Mouse (Mus musculus) adrenal gland, postnatal 25 days (tissue): ENCODE results near the gene AI464131. TPM values are rescaled to one million over a fixed set of nuclear protein-coding genes. Genes with fewer than 3 reads are reported as not detected.

Source experiments
- DNase-seq: peaks from one replicate; pipeline ENCODE4 v3.0.0; 2021; ENCODE audit warnings: mixed read lengths
- total RNA-seq: library from RNA; stranded (reverse); gene quantifications from 2 replicates; pipeline ENCODE4 v1.2.3, GENCODE M21; 2021

Gene AI464131
- total RNA-seq, 1 experiment from 2014 or later: 15.4 TPM

DNA sequence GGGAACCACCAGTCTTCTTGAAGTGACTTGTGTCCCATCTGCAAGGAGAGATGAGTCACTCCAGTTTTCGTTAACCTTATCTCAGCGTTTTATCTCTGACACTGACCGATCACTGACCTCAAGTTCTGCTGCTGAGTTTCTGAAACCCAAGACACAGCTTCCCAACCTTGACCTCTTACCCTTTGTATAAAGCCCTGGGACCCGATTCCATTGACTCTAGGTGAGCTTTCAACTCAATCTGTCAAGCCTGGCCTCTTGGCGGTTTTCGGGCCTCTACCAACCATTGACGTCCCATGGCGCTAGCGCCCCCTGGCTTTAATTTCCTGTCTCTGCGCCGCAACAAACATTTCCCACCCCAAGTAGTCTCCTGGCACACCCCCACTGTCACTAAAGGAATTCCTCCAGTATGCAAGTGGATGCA is 2.3 kb upstream of the AI464131 start:
- no peak for DNase-seq

DNA sequence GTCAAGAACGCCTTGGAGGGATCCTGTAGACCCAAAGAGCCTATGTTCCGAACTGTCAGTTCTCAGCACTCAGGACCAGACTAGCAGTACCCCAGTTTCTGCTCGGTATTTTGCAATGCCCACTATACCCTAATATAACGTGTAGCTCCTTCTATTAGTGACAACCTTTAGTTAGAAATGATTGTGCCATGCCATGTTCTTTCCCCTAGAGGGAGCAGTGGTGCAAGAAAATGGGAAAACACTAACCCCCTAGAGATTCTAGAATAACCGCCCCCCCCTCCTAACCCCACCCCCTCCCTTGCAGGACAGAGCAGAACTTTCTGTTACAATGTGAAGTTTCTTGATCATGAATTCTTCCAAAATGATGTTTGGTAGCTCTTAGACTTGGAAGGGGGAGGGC is 1.4 kb upstream of the AI464131 start:
- DNase-seq: no peak

DNA sequence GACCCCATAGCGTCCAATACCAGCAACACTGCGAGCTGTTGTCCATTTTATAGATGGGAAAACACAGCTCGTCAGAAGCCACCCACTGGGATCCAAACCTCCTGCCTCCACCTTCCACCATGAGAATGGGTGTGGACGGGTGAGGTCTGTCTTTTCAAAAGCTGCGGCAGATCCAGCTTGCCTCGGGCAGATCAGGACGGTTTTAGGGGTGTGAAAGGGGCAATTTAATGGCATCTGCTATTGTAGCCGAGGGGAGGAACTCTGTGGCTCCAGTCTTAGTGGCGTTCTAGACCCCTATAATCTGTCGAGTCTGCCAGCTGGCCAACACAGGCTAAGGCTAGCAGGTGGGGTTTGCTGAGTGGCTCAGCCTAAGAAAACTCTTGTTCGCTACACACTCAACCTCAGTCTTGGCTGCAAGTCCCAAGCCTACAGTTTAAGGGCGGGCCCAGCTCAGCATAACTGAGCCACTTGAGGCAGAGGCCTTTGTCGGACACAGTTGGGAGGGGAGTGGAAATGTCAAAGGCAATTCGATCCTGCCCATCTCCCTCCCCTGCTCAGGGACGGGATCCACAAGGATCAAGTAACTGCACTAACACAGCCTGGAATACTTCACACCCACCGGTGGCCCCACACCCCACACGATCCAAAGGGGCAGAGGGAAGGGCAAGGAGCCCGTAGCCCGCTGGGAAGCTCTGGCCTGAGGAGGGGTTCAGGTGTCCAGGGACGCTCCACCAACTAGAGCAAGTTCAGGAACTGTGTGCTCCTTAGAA is 520 bp downstream of the AI464131 start:
- no peak for DNase-seq

DNA sequence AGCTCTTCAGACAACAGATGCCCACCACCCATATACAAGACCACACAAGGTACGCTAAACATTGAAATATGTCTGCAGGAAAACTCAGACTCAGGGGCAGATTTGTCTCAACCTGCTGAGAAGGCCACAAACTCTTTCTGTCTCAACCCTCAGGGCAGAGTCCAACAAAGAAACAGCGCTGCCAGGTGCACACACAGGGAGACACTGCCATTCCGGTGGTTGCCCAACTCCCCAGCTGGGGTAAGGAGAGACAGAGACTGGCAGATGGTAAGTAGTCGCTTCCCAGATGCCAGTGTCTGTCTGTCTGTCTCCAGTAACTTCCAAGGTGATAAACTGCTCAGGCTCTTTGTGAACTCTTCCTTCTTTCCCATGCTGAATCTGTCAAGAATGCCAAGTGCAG is 2.1 kb downstream of the AI464131 start:
- DNase-seq: no peak

DNA sequence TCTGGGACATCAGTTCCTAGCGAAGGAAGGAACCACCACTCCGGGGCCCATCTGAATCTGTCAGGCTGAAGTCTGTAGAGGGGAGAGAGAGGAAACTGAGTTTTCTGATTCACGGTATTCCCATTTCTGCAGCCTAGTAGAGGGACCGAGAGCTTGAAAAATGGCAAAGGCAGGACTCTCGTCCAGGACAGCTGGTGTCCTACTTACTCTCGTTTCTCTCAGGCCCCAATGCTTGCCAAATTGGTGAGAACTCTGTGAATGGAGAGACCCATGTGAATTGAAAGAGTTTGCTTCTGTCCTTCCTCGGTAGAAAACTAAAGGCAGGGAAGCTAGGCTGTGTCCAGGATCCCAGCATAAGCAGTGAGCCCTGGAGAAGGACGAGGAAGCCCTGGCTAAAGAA is 3.3 kb downstream of the AI464131 start:
- DNase-seq: no peak

DNA sequence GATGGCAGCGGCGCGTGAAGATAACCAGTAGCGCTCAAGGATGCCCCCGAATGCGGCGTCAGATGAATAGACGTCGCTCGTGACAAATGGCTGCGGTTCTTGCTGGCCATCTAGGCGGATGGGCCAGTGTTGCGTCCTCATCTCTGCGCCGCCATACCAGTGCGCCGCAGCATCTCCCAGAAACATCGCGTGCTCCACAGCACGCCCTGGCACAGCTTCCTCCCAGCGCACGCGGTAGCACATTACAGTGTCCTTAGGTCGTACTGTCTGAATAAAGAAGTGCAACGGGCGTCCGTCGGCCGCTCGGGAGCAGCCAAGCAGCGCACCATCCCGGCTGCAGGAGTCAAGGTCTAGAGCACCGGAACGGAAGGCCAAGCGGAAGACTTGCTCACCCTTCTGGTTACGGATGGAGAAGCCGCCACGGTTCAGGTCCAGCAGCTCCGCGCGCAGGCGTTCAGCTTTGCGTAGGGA is 3.9 kb downstream of the AI464131 start:
- no peak for DNase-seq

GRCm38 (mm10) chr4:41497995-41498845 is 4.7 kb downstream of the AI464131 start:
- no peak for DNase-seq

DNA sequence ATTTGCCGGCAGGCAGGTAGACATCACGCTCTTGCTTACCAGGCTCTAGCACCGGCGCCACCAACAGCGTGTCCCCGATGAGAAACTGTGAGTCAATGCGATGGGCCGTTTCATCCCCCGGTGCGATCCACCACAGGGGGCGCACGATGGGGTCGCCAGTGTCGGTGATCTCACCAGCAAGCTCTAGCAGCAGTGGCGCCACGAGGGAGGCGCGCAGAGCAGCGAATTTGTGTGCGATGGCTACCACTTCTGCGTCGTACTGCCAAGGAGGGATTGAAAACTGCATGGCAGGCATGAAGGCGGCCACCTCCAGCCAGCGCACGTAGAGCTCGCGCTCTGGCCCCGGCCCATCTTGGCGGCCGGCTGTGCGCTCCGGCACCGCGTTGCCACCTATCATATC is 5.3 kb downstream of the AI464131 start:
- no peak for DNase-seq

DNA sequence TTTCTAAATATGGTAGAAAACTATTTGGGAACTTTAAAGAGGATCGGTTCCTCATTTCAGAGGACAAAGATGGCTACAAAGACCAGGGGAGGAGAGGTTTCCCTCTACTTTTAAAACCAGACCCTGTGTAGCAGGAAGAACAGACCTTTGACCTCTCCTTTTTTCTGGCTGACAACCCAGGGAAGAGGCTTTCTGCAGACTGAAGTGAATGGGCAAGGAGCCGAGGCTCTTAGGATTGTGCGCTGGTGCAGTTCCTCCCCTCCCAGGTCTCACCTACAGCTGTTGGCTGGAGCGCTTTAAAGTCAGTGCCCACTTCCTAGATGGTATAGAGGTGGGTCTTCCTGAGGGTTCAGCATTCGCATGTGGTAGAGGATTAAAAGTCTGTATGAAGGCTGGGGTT is 5.8 kb downstream of the AI464131 start:
- no peak for DNase-seq

GRCm38 (mm10) chr4:41495850-41496249 is 7.0 kb downstream of the AI464131 start:
- no peak for DNase-seq

DNA sequence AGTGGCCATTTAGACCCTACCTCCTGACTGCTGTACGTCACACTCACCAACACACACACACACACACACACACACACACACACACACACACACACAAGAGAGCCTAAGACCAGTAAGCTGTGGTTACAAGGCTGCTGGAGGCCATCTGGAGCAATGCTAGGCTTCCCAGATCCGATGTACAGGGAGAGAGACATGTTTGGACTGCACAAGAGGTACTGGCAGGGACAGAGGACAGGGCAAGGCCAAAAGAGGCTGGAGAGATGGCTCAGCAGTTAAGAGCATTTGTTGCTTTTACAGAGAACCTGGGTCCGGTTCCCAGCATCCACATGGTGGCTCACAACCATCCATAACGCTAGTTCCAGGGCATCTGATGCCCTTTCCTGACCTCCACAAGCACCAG is 7.8 kb downstream of the AI464131 start:
- no peak for DNase-seq

DNA sequence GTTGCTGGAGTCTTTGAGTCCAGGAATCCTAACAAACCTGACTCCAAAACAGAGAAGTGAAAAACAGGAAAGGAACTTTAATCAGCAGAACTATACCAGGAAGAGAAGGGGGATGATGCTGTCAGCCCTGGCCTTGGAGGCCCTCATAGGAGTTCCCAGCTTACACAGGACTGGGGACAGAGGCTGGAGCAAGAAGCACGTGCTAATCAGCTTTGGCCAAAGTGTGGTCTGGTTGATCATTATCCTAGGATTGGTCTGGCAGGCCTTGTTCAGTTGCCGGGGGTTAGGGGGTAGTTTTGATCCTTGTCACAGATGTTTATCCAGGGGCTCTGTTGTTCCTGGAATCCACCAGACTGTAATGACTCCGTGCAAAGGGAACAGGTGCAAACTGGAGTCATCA is 8.5 kb downstream of the AI464131 start:
- no peak for DNase-seq

DNA sequence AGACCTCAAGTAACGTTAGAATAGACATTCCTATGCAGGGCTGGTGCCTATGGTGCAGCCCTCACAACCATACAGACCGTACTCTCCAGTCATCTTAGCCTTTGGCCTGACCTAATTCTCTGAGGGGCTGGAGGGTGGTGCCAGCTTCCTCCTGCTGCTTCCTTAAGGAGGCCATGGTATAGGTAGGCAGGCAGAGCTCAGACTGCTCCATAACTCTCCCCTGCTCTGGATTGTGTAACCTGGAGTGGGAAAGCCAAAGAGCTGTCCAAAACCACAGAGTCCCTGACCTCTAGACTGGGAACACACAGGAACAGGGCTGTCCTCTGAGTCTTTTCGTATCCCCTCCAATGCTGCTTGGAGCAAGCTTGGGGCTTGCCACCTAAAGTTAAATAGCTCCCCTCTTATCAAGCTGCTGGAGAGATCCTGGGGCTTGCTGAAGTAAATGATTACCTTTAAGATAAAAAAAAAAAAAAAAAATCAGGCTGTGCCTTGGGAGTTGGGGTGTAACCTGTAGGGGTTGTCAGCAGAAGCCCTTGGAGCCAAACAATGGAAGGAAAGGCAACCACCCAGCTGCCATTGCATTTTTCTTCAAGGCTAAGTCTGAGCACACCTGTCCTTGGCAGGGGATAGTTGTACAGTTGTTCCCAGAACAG is 9.3 kb downstream of the AI464131 start:
- no peak for DNase-seq

DNA sequence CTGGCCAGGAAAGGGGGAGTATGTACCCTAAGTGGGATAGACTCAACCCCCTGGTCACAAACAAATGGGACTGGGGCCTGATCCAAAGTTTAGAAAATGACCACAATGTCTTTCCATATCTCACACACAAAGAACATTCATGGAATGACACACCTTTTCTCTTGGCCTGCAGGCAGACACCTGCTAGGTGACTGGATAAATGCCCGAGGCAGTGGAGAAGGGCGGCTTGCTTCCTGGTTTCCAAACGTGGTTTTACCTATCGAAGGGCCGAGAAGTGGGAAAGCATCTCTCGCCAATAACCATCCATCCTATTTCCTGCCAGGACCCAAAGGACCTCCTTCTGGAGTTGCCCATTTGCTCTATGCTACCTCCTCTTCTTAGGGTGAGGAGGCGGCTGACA is 9.9 kb downstream of the AI464131 start:
- DNase-seq: no peak

GRCm38 (mm10) chr4:41481601-41482017 is 21.3 kb downstream of the AI464131 start:
- DNase-seq: no peak

- DNase-seq: peak; percentile 36
Measured at GRCm38 (mm10) chr4:41480254-41480653, 22.6 kb downstream of the AI464131 start.

DNA sequence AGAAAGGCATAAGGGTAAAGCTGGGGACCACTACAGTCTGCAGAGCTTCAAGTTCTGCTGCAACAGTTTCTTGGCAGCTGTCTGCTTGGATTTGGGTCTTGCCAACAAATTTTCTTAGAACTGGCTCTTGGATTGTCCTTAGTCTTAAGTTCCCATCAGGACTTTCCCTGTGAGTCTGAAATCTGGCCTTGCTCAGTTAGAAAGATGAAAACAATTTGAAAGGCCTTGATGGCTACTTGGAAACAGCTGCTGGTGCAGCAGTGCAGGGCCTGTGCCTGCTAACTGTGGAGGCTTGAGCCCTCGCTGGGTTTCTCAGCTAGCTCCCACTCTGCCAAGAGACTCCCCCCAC is 23.4 kb downstream of the AI464131 start:
- no peak for DNase-seq

DNA sequence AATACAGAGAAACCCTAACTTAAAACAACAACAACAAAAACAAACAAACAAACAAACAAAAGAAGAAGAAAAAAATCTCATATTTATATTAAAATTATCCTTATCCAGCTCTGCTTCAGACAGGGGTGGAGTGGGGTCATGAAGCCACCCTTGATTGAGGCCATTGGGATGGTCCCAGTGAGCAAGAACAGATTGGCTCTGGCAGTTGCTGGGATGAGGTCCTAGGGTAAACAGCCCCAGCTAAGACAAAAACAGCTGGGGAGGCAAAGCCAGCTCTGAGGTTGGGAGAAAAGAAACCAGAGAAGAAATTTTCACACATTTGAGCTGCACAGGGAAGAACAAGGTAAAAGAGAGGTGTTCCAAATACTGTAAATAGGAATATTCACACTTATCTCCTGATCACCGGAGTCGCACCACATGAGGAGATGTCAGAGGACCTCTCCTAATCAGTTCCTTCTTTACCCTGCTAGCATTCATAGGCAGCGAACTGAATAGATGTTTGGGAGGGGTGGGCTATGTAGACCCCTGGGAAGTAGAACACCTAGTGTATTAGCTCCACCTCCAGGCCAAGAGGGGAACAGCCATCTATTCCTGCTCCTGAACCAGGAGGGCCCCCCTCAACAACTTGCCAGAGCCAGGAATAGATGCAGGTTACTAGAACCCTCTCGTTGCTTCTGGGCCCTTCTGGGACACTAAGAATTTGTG is 24.0 kb downstream of the AI464131 start:
- DNase-seq: no peak

GRCm38 (mm10) chr4:41477648-41478160 is 25.2 kb downstream of the AI464131 start:
- no peak for DNase-seq

- no peak for DNase-seq
Measured at GRCm38 (mm10) chr4:41471384-41471689, 31.5 kb downstream of the AI464131 start.

DNA sequence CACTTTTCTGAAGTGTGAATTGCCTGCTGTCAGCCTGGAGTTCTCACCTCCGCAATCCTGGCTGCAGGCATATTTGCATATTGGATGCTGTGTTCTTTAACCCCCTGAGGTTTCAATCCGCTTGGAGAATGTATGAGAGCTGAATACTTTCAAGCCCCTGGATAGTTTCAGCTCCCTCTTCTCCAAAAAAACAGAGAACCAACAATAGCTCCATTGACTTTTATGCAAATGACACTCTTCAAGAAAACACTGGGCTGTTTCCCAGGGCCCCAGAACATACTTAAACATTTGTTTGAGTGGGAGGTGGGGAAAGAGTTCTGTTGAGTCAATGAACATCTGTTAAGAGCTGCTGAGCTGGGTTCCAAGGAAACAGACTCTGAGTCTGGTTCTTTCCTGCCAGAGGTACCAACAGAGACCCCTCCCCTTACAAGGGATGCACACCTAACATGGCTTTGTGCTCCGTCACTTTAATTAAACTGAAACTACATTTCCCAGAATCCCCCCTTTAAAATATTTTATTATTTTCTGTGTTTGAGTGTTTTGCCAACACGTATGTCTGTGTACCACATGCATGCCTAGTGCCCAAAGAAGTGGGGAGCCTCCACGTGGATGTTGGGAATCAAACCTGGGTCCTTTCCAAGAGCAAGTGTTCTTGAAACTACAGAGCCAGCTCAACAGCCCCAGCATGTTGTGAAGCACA is 32.0 kb downstream of the AI464131 start:
- DNase-seq: no peak
